Mouse (Mus musculus) C2C12 (cell line): ENCODE data around the gene Slc39a11. TPM values are rescaled to one million over a fixed set of nuclear protein-coding genes. Genes with fewer than 3 reads are reported as not detected.

Source experiments
- H3K27me3 ChIP-seq: one replicate; pipeline ENCODE4 v1.6.1; 2011; ENCODE audit not compliant: control insufficient read depth, insufficient read depth, insufficient read length
- H3K36me3 ChIP-seq: one replicate; pipeline ENCODE4 v1.6.1; 2011; ENCODE audit not compliant: control insufficient read depth, insufficient read depth
- H3K4me3 ChIP-seq: one replicate; pipeline ENCODE4 v1.5.1; 2011; ENCODE audit warnings: mild to moderate bottlenecking, control low read depth; ENCODE audit not compliant: poor library complexity, insufficient read depth, severe bottlenecking
- H3K79me2 ChIP-seq: one replicate; pipeline ENCODE4 v1.6.1; 2011; ENCODE audit not compliant: control insufficient read depth, insufficient read depth
- H3K79me3 ChIP-seq: one replicate; pipeline ENCODE4 v1.6.1; 2011; ENCODE audit warnings: low read depth, control low read depth
- H3ac ChIP-seq: one replicate; pipeline ENCODE3; 2011; ENCODE audit warnings: low read depth; ENCODE audit not compliant: control insufficient read depth, insufficient read length
- CEBPB ChIP-seq: IDR thresholded peaks from one replicate; pipeline ENCODE4 v1.6.1; 2011; ENCODE audit warnings: low read depth, mild to moderate bottlenecking, control low read depth, moderate library complexity
- CTCF ChIP-seq: IDR thresholded peaks from one replicate; pipeline ENCODE4 v1.5.1; 2011; ENCODE audit not compliant: control insufficient read depth, insufficient read depth, insufficient read length
- FOSL1 ChIP-seq: IDR thresholded peaks from one replicate; pipeline ENCODE4 v1.8.0; 2011; ENCODE audit warnings: mild to moderate bottlenecking, low read length; ENCODE audit not compliant: poor library complexity, insufficient read depth, severe bottlenecking
- MAX ChIP-seq: IDR thresholded peaks from one replicate; pipeline ENCODE4 v1.6.1; 2011; ENCODE audit warnings: mild to moderate bottlenecking, control low read depth
- MYOD1 ChIP-seq: IDR thresholded peaks from one replicate; pipeline ENCODE4 v1.6.1; 2011; ENCODE audit warnings: low read depth; ENCODE audit not compliant: control insufficient read depth, insufficient read length
- MYOG ChIP-seq: IDR thresholded peaks from one replicate; pipeline ENCODE4 v1.6.1; 2011; ENCODE audit not compliant: control insufficient read depth, insufficient read length; ENCODE audit errors: extremely low read depth
- USF1 ChIP-seq: IDR thresholded peaks from one replicate; pipeline ENCODE4 v1.6.1; 2011; ENCODE audit warnings: low read depth, mild to moderate bottlenecking, control low read depth, moderate library complexity
- polyA plus RNA-seq: library from polyadenylated mRNA; unstranded; fragments of >200 nt; fragmentation: generic; extraction: Trizol; gene quantifications from one replicate; pipeline ENCODE4 v1.2.1, GENCODE M21; 2012; ENCODE audit warnings: missing spikeins

Gene Slc39a11
- polyA plus RNA-seq, 1 experiment: 10.0 TPM

DNA sequence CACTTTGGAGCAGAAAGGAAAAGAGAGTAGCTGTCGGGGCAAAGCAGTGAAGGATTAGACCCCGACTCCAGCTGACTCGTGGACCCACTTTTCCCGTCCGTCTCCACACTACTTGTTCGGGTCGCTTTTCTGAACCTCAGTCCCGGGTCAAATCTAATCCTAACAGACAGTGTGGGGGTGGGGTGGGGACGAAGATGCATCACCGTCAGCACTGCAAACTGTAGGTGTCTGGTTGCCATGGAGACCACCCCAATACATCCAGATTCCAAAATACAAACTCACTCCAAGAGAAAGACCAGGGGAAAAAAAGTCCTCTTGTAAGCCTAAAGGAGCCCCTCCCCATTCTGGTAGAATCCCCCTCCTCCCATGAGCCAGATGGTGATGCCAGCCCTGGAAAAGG lies 97.3 kb downstream of the Slc39a11 start:
- Histone ChIP-seq H3K36me3 (no peaks in the 10 kb centered on the region), H3K79me3 (no peaks in the 10 kb centered on the region), H3K27me3 (no peaks in the 10 kb centered on the region), H3ac (no peak overlapping the region), H3K79me2 (no peaks in the 10 kb centered on the region), H3K4me3 (no peak overlapping the region)
- no peak for TF ChIP-seq FOSL1
- no peak for TF ChIP-seq MYOG
- TF ChIP-seq MAX: no peak
- TF ChIP-seq USF1: no peak
- no peak for TF ChIP-seq MYOD1
- no peak for TF ChIP-seq CTCF
- no peak for TF ChIP-seq CEBPB

DNA sequence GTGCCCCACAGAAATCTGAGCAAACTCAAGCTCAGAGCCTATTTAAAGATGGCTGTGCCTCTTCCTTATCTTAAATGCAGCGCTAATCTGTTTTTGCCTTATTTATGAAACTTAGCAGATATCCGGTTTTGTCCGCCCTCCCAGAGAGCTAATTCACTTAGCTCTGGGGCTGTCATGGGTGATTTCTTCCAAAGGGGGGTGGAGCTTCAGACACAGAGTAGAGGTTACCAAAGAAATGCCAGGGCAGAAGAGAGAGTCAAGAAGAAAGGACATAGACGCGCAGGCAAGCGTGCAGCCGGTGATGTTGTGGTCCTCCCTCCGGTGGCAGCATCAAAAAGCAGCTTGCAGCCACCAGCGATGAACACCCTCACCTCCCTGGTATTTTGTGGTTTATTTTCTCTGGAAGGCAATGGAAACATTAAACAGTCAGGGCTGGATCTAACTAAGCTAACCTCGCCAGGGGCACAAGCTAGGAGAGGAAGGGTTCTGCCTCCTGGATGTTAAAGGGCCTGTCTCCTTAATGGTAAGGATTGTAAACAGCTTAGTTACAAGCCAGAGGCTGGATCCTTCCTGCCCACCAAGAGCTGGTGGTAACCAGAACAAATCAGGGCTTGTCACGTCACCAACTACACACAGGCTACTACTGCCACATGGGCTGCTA lies 103.5 kb downstream of the Slc39a11 start:
- no peaks in the 10 kb centered on the region for H3K79me3 ChIP-seq
- H3ac ChIP-seq: no peak overlapping the region
- no peak for TF ChIP-seq CTCF
- no peak for TF ChIP-seq CEBPB
- TF ChIP-seq MYOG: no peak
- no peak for TF ChIP-seq FOSL1
- TF ChIP-seq USF1: no peak
- no peak for TF ChIP-seq MAX
- no peak for TF ChIP-seq MYOD1
- no peaks in the 10 kb centered on the region for H3K36me3 ChIP-seq
- no peaks in the 10 kb centered on the region for H3K79me2 ChIP-seq
- no peak overlapping the region for H3K4me3 ChIP-seq
- H3K27me3 ChIP-seq: no peaks in the 10 kb centered on the region

DNA sequence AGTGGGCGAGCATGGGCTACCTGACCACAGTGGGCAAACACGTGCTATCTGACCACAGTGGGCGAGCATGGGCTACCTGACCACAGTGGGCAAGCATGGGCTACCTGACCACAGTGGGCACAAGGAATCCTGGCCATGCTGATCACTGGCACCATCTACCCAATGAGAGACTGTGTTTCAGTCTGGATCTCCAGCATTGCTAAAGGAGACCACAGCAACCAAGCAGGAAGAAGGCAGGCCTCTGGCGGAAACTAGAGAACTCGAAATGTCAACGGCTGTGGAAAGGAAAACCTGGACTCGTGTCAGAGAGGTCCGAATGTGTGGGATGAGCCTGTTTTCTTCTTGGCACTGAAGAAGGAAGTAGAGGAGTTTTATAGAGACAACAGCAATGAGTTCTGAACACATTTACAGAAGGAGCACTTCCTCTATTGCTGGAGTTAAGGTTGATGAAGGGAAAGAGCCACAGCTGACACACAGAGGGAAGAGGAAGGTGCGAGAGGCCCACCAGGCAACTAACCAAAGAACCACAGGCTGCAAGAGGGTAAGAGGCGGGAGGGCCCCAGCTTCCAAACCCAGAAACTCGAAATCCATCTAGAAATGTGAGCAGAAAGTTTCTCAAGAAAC lies 105.8 kb downstream of the Slc39a11 start:
- Histone ChIP-seq H3ac (no peak overlapping the region), H3K36me3 (no peaks in the 10 kb centered on the region), H3K27me3 (no peaks in the 10 kb centered on the region), H3K4me3 (no peak overlapping the region), H3K79me3 (no peaks in the 10 kb centered on the region), H3K79me2 (no peaks in the 10 kb centered on the region)
- no peak for TF ChIP-seq MYOD1
- no peak for TF ChIP-seq USF1
- TF ChIP-seq FOSL1: no peak
- TF ChIP-seq CEBPB: no peak
- TF ChIP-seq MAX: no peak

GRCm38 (mm10) chr11:113541073-113541472 lies 108.8 kb downstream of the Slc39a11 start:
- no peaks in the 10 kb centered on the region for H3K79me3 ChIP-seq
- H3K4me3 ChIP-seq: no peak overlapping the region
- no peaks in the 10 kb centered on the region for H3K79me2 ChIP-seq
- H3K27me3 ChIP-seq: no peaks in the 10 kb centered on the region
- no peak for TF ChIP-seq MYOG
- no peak for TF ChIP-seq USF1
- no peak for TF ChIP-seq FOSL1
- no peak for TF ChIP-seq CEBPB
- TF ChIP-seq MAX: no peak
- TF ChIP-seq CTCF: no peak
- no peak for TF ChIP-seq MYOD1
- H3ac ChIP-seq: no peak overlapping the region
- no peaks in the 10 kb centered on the region for H3K36me3 ChIP-seq

GRCm38 (mm10) chr11:113539502-113540209 lies 110.2 kb downstream of the Slc39a11 start:
- TF ChIP-seq MYOG: no peak
- no peak for TF ChIP-seq CEBPB
- no peak for TF ChIP-seq FOSL1
- Histone ChIP-seq H3ac (no peak overlapping the region), H3K79me3 (no peaks in the 10 kb centered on the region), H3K4me3 (no peak overlapping the region), H3K36me3 (no peaks in the 10 kb centered on the region), H3K27me3 (no peaks in the 10 kb centered on the region), H3K79me2 (no peaks in the 10 kb centered on the region)

GRCm38 (mm10) chr11:113539079-113539478 lies 110.8 kb downstream of the Slc39a11 start:
- no peaks in the 10 kb centered on the region for H3K79me2 ChIP-seq
- H3K27me3 ChIP-seq: no peaks in the 10 kb centered on the region
- H3K79me3 ChIP-seq: no peaks in the 10 kb centered on the region
- H3K36me3 ChIP-seq: no peaks in the 10 kb centered on the region
- H3ac ChIP-seq: no peak overlapping the region
- no peak overlapping the region for H3K4me3 ChIP-seq
- TF ChIP-seq FOSL1: no peak
- no peak for TF ChIP-seq MYOG
- TF ChIP-seq MAX: no peak
- no peak for TF ChIP-seq MYOD1
- TF ChIP-seq USF1: no peak
- TF ChIP-seq CEBPB: no peak
- TF ChIP-seq CTCF: no peak
